Mouse (Mus musculus) hindbrain, postnatal 0 days (tissue): ENCODE data around the gene Cyb561. TPM values are rescaled to one million over a fixed set of nuclear protein-coding genes. Genes with fewer than 3 reads are reported as not detected.
A peak's percentile ranks its signal among the peaks of the same experiment; 100 is the strongest.

Source experiments
- ATAC-seq: fragments of 200-750 bp; cut with Nextera tagmentation; 2 replicates; pipeline ENCODE4 v1.8.0; 2017; ENCODE audit warnings: mild to moderate bottlenecking, moderate TSS enrichment, moderate library complexity
- DNase-seq: peaks from one replicate; pipeline ENCODE4 v3.0.0-alpha.2; 2015; ENCODE audit warnings: low spot score
- H3K27ac ChIP-seq: fragments of 300-500 bp; sonication (generic); 2 replicates; pipeline ENCODE4 v1.5.1; 2014; ENCODE audit warnings: mild to moderate bottlenecking
- H3K27me3 ChIP-seq: fragments of 300-500 bp; sonication (generic); 2 replicates; pipeline ENCODE4 v1.6.1; 2014; ENCODE audit warnings: low read length, mixed read lengths; ENCODE audit not compliant: insufficient read depth
- H3K36me3 ChIP-seq: fragments of 300-500 bp; sonication (generic); 2 replicates; pipeline ENCODE4 v1.6.1; 2014; ENCODE audit warnings: low read length, mixed read lengths; ENCODE audit not compliant: insufficient read depth
- H3K4me1 ChIP-seq: fragments of 300-500 bp; sonication (generic); 2 replicates; pipeline ENCODE4 v1.6.1; 2014; ENCODE audit warnings: antibody characterized with exemption, low read length, mixed read lengths; ENCODE audit not compliant: insufficient read depth
- H3K4me2 ChIP-seq: fragments of 300-500 bp; sonication (generic); 2 replicates; pipeline ENCODE4 v1.6.1; 2014; ENCODE audit warnings: low read depth, mild to moderate bottlenecking, low read length, moderate library complexity, mixed read lengths
- H3K4me3 ChIP-seq: fragments of 300-500 bp; sonication (generic); 2 replicates; pipeline ENCODE4 v1.5.1; 2014; ENCODE audit warnings: low read length
- H3K9ac ChIP-seq: fragments of 300-500 bp; sonication (generic); replicated peaks from 2 replicates; pipeline ENCODE4 v1.6.1; 2014; ENCODE audit warnings: mild to moderate bottlenecking, low read length, moderate library complexity, mixed read lengths
- H3K9me3 ChIP-seq: fragments of 300-500 bp; sonication (generic); 2 replicates; pipeline ENCODE4 v1.6.1; 2016; ENCODE audit warnings: low read length, mixed read lengths
- CTCF ChIP-seq: IDR thresholded peaks from 2 replicates; pipeline ENCODE4 v1.5.1; 2016; ENCODE audit warnings: antibody characterized with exemption, control low read depth, low read depth
- WGBS: fragments of 180-500 bp; shearing (Covaris S2); extraction: QIAGEN DNeasy Blood & Tissue Kit; methylation state at CpG from one replicate; pipeline ENCODE4 v1.1.7; 2014; 5-methylcytosine and 5-hydroxymethylcytosine counted together
- polyA plus RNA-seq: library from polyadenylated mRNA; unstranded; fragments of >200 nt; fragmentation: Nextera tagmentation; extraction: Ambion mirVana; gene quantifications from 2 replicates; pipeline ENCODE4 v1.2.1, GENCODE M21; 2015
- total RNA-seq: library from RNA; depleted of rRNA; stranded (reverse); fragments of >200 nt; gene quantifications from 2 replicates; pipeline ENCODE4 v1.2.3, GENCODE M21; 2014

Cyb561 gene
- total and polyA plus RNA-seq, 2 experiments from 2014 or later = 52.9 to 57.8 TPM

DNA sequence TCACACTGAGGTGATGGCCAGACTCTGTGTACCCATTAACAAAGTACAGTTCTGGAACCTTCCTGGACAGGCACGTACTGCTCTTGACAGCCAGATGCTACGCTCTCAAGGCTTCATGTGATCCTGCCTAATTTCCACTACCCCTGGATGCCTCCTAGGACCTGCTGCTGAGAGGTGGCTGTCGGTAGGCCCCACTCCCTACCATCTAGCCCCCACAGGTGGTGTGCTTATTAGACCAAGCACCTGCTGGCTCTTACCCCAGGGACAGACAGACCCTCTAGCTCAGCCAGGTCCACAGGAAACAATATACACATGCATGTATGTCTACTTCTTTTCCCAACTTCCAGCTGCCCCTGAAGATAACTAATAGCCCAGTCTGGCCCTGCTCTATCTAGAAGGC lies 16.2 kb downstream of the Cyb561 start:
- WGBS = 91% methylated on average over 3 of the region's 3 CpGs
- DNase-seq = no peak
- no peaks in the 10 kb centered on the region for H3K9me3 ChIP-seq
- no peak overlapping the region for H3K9ac ChIP-seq
- H3K4me2 ChIP-seq = no peak overlapping the region
- H3K27me3 ChIP-seq = no peaks in the 10 kb centered on the region
- no peak overlapping the region for H3K27ac ChIP-seq
- no peaks in the 10 kb centered on the region for H3K4me1 ChIP-seq
- no peak for TF ChIP-seq CTCF
- H3K36me3 ChIP-seq = no peaks in the 10 kb centered on the region
- ATAC-seq = no peak
- no peak overlapping the region for H3K4me3 ChIP-seq

- no peak for TF ChIP-seq CTCF
- no peaks in the 10 kb centered on the region for H3K9me3 ChIP-seq
- no peaks in the 10 kb centered on the region for H3K27me3 ChIP-seq
- no peaks in the 10 kb centered on the region for H3K36me3 ChIP-seq
- H3K27ac ChIP-seq = no peak overlapping the region
- no peak overlapping the region for H3K4me3 ChIP-seq
- WGBS = 65% methylated on average over 6 of the region's 6 CpGs
- ATAC-seq = peak; percentile 39; the same call in 1 of the 2 replicates
- DNase-seq = peak; percentile 59
- 0 out of 2 replicates have a peak overlapping the region, but pooled peaks have one; percentile 3 for H3K9ac ChIP-seq
- no peaks in the 10 kb centered on the region for H3K4me1 ChIP-seq
- H3K4me2 ChIP-seq = no peak overlapping the region
Observed at GRCm38 (mm10) chr11:105936200-105936599, 16.9 kb downstream of the Cyb561 start.

GRCm38 (mm10) chr11:105935496-105935895 lies 17.6 kb downstream of the Cyb561 start:
- H3K9ac ChIP-seq = no peak overlapping the region
- ATAC-seq (no peak), DNase-seq (no peak)
- no peaks in the 10 kb centered on the region for H3K4me1 ChIP-seq
- H3K27ac ChIP-seq = no peak overlapping the region
- no peak for TF ChIP-seq CTCF
- no peak overlapping the region for H3K4me2 ChIP-seq
- H3K4me3 ChIP-seq = no peak overlapping the region
- 91% methylated on average over 8 of the region's 8 CpGs for WGBS
- H3K27me3 ChIP-seq = no peaks in the 10 kb centered on the region
- H3K9me3 ChIP-seq = no peaks in the 10 kb centered on the region
- H3K36me3 ChIP-seq = no peaks in the 10 kb centered on the region

DNA sequence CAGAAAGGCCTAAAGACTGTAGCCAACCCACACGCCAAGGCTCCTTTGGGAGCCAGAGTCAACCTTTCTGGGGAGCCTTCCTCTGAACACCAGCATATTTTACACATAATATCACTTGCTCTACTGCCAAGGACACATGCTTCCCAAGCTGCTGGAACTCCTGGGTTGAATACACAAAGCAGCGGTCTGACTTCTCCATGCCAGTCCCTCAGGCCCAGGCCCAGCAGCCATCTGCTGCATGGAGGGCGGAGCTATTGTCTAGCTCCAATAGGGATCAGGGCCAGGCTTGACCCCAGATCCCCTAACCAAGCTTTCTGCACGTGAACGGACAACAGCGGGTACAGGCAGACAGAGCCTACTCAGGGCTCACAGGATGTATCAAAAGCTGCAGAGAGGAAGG lies 18.3 kb downstream of the Cyb561 start:
- ATAC-seq (no peak), DNase-seq (peak; percentile 41)
- Histone ChIP-seq H3K27me3 (no peaks in the 10 kb centered on the region), H3K36me3 (no peaks in the 10 kb centered on the region), H3K4me3 (no peak overlapping the region), H3K4me1 (no peaks in the 10 kb centered on the region), H3K9me3 (no peaks in the 10 kb centered on the region), H3K27ac (peak overlapping the region; percentile 45; the same call in 1 of the 2 replicates), H3K4me2 (no peak overlapping the region), H3K9ac (no peak overlapping the region)
- 26% methylated on average over 6 of the region's 6 CpGs for WGBS
- no peak for TF ChIP-seq CTCF

DNA sequence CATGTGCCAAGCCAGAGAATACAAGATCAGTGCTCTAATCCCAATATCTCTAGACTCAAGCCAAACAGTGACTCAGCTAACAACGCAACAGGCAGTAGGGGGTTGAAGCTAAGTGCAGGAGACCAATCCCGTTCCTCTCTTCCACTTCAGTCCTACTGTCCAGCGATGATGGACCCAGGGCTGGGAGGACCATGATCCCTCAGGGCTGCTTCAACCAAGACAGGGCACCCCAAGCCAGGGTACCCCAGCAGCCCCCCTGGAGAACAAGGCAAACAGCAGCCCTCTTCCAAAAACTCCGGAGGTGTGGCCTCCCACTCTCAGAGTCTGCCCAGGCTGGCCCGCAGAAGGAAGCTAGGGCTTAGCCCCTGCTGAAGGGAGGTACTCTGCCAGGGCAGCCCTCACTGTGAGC lies 18.8 kb downstream of the Cyb561 start:
- TF ChIP-seq CTCF = no peak
- Histone ChIP-seq H3K4me3 (no peak overlapping the region), H3K4me1 (no peaks in the 10 kb centered on the region), H3K4me2 (no peak overlapping the region), H3K27me3 (no peaks in the 10 kb centered on the region), H3K36me3 (no peaks in the 10 kb centered on the region), H3K27ac (peak overlapping the region; percentile 45; the same call in 1 of the 2 replicates), H3K9me3 (no peaks in the 10 kb centered on the region), H3K9ac (no peak overlapping the region)
- 55% methylated on average over 5 of the region's 5 CpGs for whole genome bisulfite sequencing
- DNase-seq = no peak
- ATAC-seq = no peak

DNA sequence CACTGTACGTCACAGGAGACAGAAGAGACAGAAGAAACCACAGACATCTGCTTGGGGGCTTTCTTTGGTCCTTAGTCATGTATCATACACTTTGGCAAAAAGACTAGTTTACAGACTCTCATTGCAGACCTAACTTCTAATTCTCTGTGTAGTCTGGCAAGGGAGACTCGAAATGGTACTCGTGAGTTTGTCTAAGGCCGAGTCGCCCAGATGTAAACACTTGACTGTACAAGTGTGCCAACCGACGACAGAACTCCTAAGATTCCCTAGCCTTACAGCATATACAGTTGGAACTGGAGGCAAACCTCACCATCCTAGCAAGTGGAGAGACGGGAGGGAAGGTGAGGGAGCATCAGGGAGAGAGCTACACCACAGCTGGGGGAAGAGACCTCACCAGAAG lies 19.4 kb downstream of the Cyb561 start:
- no peaks in the 10 kb centered on the region for H3K27me3 ChIP-seq
- no peak overlapping the region for H3K27ac ChIP-seq
- no peak overlapping the region for H3K4me2 ChIP-seq
- H3K9me3 ChIP-seq = no peaks in the 10 kb centered on the region
- no peaks in the 10 kb centered on the region for H3K4me1 ChIP-seq
- 85% methylated on average over 8 of the region's 8 CpGs for WGBS
- TF ChIP-seq CTCF = no peak
- no peak for ATAC-seq
- no peak for DNase-seq
- H3K9ac ChIP-seq = no peak overlapping the region
- H3K36me3 ChIP-seq = no peaks in the 10 kb centered on the region
- H3K4me3 ChIP-seq = no peak overlapping the region

DNA sequence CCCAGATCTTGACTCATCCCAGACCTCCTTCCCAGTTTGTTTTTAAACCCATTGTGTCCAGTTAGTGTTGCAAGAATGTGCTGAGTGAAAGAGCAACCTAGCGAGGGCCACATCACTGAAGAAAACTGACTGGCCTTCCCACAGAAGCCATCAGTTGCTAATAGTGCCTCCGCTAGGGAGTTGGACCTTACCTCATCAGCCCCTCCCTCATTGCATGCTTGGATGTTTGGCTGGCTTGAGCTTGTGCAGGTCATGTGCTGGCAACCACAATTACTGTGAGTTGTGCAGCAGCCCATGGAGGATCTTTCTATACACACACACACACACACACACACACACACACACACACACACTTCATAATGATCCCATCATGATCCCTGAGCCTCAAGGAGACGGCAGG lies 21.8 kb downstream of the Cyb561 start:
- Histone ChIP-seq H3K4me3 (no peak overlapping the region), H3K9ac (no peak overlapping the region), H3K4me2 (no peak overlapping the region), H3K9me3 (no peaks in the 10 kb centered on the region), H3K27me3 (no peaks in the 10 kb centered on the region), H3K4me1 (no peaks in the 10 kb centered on the region), H3K36me3 (no peaks in the 10 kb centered on the region), H3K27ac (no peak overlapping the region)
- ATAC-seq (no peak), DNase-seq (no peak)
- WGBS = 88% methylated on average over 3 of the region's 3 CpGs
- no peak for TF ChIP-seq CTCF
